Mouse (Mus musculus): ENCODE results near the gene Mea1. TPM values are rescaled to one million over a fixed set of nuclear protein-coding genes. Genes with fewer than 3 reads are reported as not detected.

The Mea1 gene
- polyA plus RNA-seq, 1 experiment from 2014 or later = 169 TPM

- Histone ChIP-seq H3K4me2 (ENCODE audit: low read depth, low read length) (peak overlapping the region; percentile 71), H3K27ac (ENCODE audit: low read length) (peak overlapping the region; percentile 72), H3K9ac (ENCODE audit: low read depth, low read length) (peak overlapping the region; percentile 96), H3K4me3 (ENCODE audit: low read length) (peak overlapping the region; percentile 91), H3K27me3 (replicated peaks; ENCODE audit: control insufficient read depth, insufficient read depth, low read length) (no peaks in the 10 kb centered on the region), H3K4me1 (ENCODE audit: control insufficient read depth, insufficient read depth, low read length) (peaks cover 8% of the 10 kb centered on the region), H3K9me3 (ENCODE audit: control insufficient read depth, low read length) (no peaks in the 10 kb centered on the region), H3K36me3 (ENCODE audit: control insufficient read depth, insufficient read depth, low read length) (peaks cover 10% of the 10 kb centered on the region)
- WGBS = under 1% methylated on average over 76 of the region's 76 CpGs
- peak; percentile 68 for ATAC-seq
These were observed 33.1 kb downstream of the Mea1 start for GRCm38 (mm10) chr17:46711612-46712271.

- H3K36me3 ChIP-seq (ENCODE audit: control insufficient read depth, insufficient read depth, low read length) = peaks cover 10% of the 10 kb centered on the region
- peak overlapping the region; percentile 91 for H3K4me3 ChIP-seq (ENCODE audit: low read length)
- H3K4me2 ChIP-seq (ENCODE audit: low read depth, low read length) = peak overlapping the region; percentile 71
- WGBS = 56% methylated on average over 7 of the region's 7 CpGs
- ATAC-seq = no peak
- peaks cover 8% of the 10 kb centered on the region for H3K4me1 ChIP-seq (ENCODE audit: control insufficient read depth, insufficient read depth, low read length)
- no peak overlapping the region for H3K27ac ChIP-seq (ENCODE audit: low read length)
- H3K27me3 ChIP-seq (replicated peaks; ENCODE audit: control insufficient read depth, insufficient read depth, low read length) = no peaks in the 10 kb centered on the region
- H3K9me3 ChIP-seq (ENCODE audit: control insufficient read depth, low read length) = no peaks in the 10 kb centered on the region
- peak overlapping the region; percentile 96 for H3K9ac ChIP-seq (ENCODE audit: low read depth, low read length)
These were observed 33.8 kb downstream of the Mea1 start for GRCm38 (mm10) chr17:46712442-46712841.

GRCm38 (mm10) chr17:46713849-46714248 lies 35.3 kb downstream of the Mea1 start:
- ATAC-seq = no peak
- Histone ChIP-seq H3K27ac (ENCODE audit: low read length) (no peak overlapping the region), H3K9me3 (ENCODE audit: control insufficient read depth, low read length) (no peaks in the 10 kb centered on the region), H3K9ac (ENCODE audit: low read depth, low read length) (no peak overlapping the region), H3K4me2 (ENCODE audit: low read depth, low read length) (no peak overlapping the region), H3K4me1 (ENCODE audit: control insufficient read depth, insufficient read depth, low read length) (peaks cover 8% of the 10 kb centered on the region), H3K36me3 (ENCODE audit: control insufficient read depth, insufficient read depth, low read length) (peaks cover 10% of the 10 kb centered on the region), H3K27me3 (replicated peaks; ENCODE audit: control insufficient read depth, insufficient read depth, low read length) (no peaks in the 10 kb centered on the region), H3K4me3 (ENCODE audit: low read length) (no peak overlapping the region)
- WGBS = 86% methylated on average over 9 of the region's 9 CpGs

GRCm38 (mm10) chr17:46714756-46715481 lies 36.3 kb downstream of the Mea1 start:
- H3K9me3 ChIP-seq (ENCODE audit: control insufficient read depth, low read length) = no peaks in the 10 kb centered on the region
- no peak overlapping the region for H3K4me2 ChIP-seq (ENCODE audit: low read depth, low read length)
- no peak overlapping the region for H3K27ac ChIP-seq (ENCODE audit: low read length)
- 93% methylated on average over 11 of the region's 11 CpGs for WGBS
- peaks cover 10% of the 10 kb centered on the region for H3K36me3 ChIP-seq (ENCODE audit: control insufficient read depth, insufficient read depth, low read length)
- no peak for ATAC-seq
- peaks cover 8% of the 10 kb centered on the region for H3K4me1 ChIP-seq (ENCODE audit: control insufficient read depth, insufficient read depth, low read length)
- no peak overlapping the region for H3K4me3 ChIP-seq (ENCODE audit: low read length)
- no peak overlapping the region for H3K9ac ChIP-seq (ENCODE audit: low read depth, low read length)
- H3K27me3 ChIP-seq (replicated peaks; ENCODE audit: control insufficient read depth, insufficient read depth, low read length) = no peaks in the 10 kb centered on the region

GRCm38 (mm10) chr17:46721077-46721476 lies 42.5 kb downstream of the Mea1 start:
- ATAC-seq = no peak
- Histone ChIP-seq H3K27ac (ENCODE audit: low read length) (no peak overlapping the region), H3K9me3 (ENCODE audit: control insufficient read depth, low read length) (no peaks in the 10 kb centered on the region), H3K4me3 (ENCODE audit: low read length) (no peak overlapping the region), H3K36me3 (ENCODE audit: control insufficient read depth, insufficient read depth, low read length) (peaks cover 14% of the 10 kb centered on the region), H3K4me2 (ENCODE audit: low read depth, low read length) (no peak overlapping the region), H3K4me1 (ENCODE audit: control insufficient read depth, insufficient read depth, low read length) (no peaks in the 10 kb centered on the region), H3K9ac (ENCODE audit: low read depth, low read length) (no peak overlapping the region), H3K27me3 (replicated peaks; ENCODE audit: control insufficient read depth, insufficient read depth, low read length) (no peaks in the 10 kb centered on the region)
- 93% methylated on average over 7 of the region's 7 CpGs for WGBS

GRCm38 (mm10) chr17:46724477-46725084 lies 46.0 kb downstream of the Mea1 start:
- no peak for ATAC-seq
- Histone ChIP-seq H3K27ac (ENCODE audit: low read length) (no peak overlapping the region), H3K27me3 (replicated peaks; ENCODE audit: control insufficient read depth, insufficient read depth, low read length) (0 out of 2 replicates have a peak, but pooled peaks cover 5% of the 10 kb centered on the region), H3K9ac (ENCODE audit: low read depth, low read length) (no peak overlapping the region), H3K9me3 (ENCODE audit: control insufficient read depth, low read length) (no peaks in the 10 kb centered on the region), H3K4me3 (ENCODE audit: low read length) (no peak overlapping the region), H3K4me1 (ENCODE audit: control insufficient read depth, insufficient read depth, low read length) (peaks cover 8% of the 10 kb centered on the region), H3K36me3 (ENCODE audit: control insufficient read depth, insufficient read depth, low read length) (peaks cover 14% of the 10 kb centered on the region), H3K4me2 (ENCODE audit: low read depth, low read length) (no peak overlapping the region)
- 79% methylated on average over 20 of the region's 20 CpGs for WGBS

GRCm38 (mm10) chr17:46725273-46725672 lies 46.7 kb downstream of the Mea1 start:
- H3K9ac ChIP-seq (ENCODE audit: low read depth, low read length) = no peak overlapping the region
- 57% methylated on average over 9 of the region's 9 CpGs for WGBS
- no peak for ATAC-seq

GRCm38 (mm10) chr17:46725731-46726645 lies 47.4 kb downstream of the Mea1 start:
- WGBS = 91% methylated on average over 26 of the region's 26 CpGs
- Histone ChIP-seq H3K27me3 (replicated peaks; ENCODE audit: control insufficient read depth, insufficient read depth, low read length) (0 out of 2 replicates have a peak, but pooled peaks cover 5% of the 10 kb centered on the region), H3K4me1 (ENCODE audit: control insufficient read depth, insufficient read depth, low read length) (peaks cover 8% of the 10 kb centered on the region), H3K36me3 (ENCODE audit: control insufficient read depth, insufficient read depth, low read length) (peaks cover 14% of the 10 kb centered on the region), H3K4me2 (ENCODE audit: low read depth, low read length) (no peak overlapping the region), H3K9ac (ENCODE audit: low read depth, low read length) (no peak overlapping the region), H3K27ac (ENCODE audit: low read length) (no peak overlapping the region), H3K4me3 (ENCODE audit: low read length) (no peak overlapping the region), H3K9me3 (ENCODE audit: control insufficient read depth, low read length) (no peaks in the 10 kb centered on the region)
- ATAC-seq = no peak

More at GRCm38 (mm10) chr17:46725273-46725672, 46.7 kb downstream of the Mea1 start:
- Histone ChIP-seq H3K4me2 (ENCODE audit: low read depth, low read length) (no peak overlapping the region), H3K27ac (ENCODE audit: low read length) (no peak overlapping the region), H3K27me3 (replicated peaks; ENCODE audit: control insufficient read depth, insufficient read depth, low read length) (0 out of 2 replicates have a peak, but pooled peaks cover 5% of the 10 kb centered on the region), H3K36me3 (ENCODE audit: control insufficient read depth, insufficient read depth, low read length) (peaks cover 14% of the 10 kb centered on the region), H3K4me3 (ENCODE audit: low read length) (no peak overlapping the region), H3K9me3 (ENCODE audit: control insufficient read depth, low read length) (no peaks in the 10 kb centered on the region), H3K4me1 (ENCODE audit: control insufficient read depth, insufficient read depth, low read length) (peaks cover 8% of the 10 kb centered on the region)
